Mouse (Mus musculus) WW6 (cell line): ENCODE results near the gene 1700018G05Rik.
"Not testable (repeated sequence)": the region's sequence is repeated elsewhere in the genome, so short reads cannot be mapped to it uniquely, and the experiment has no call there.

Source experiments
- DNase-seq: peaks from one replicate; pipeline ENCODE4 v3.0.0-alpha.2; 2013; ENCODE audit warnings: low read depth, low spot score

1700018G05Rik gene

GRCm38 (mm10) chrX:102928072-102928471 is at the start of gene 1700018G05Rik:
1700018G05Rik (plus strand) TSS chrX:102928372.
- not testable (repeated sequence) for DNase-seq

- DNase-seq: not testable (repeated sequence)
These were observed 19.6 kb upstream of the 1700018G05Rik start, which contains the start of the genes Dmrtc1a and 1700011M02Rik for GRCm38 (mm10) chrX:102908587-102908986. Dmrtc1a (minus strand) TSS chrX:102908687. 1700011M02Rik (plus strand) TSS chrX:102908905.

GRCm38 (mm10) chrX:102914823-102915222 is 13.3 kb upstream of the 1700018G05Rik start:
- DNase-seq: not testable (repeated sequence)

- DNase-seq: not testable (repeated sequence)
These were observed 1.5 kb upstream of the 1700018G05Rik start for GRCm38 (mm10) chrX:102926707-102927106.

- no peak for DNase-seq
These were observed 4.9 kb downstream of the 1700018G05Rik start for GRCm38 (mm10) chrX:102932992-102933570.

DNA sequence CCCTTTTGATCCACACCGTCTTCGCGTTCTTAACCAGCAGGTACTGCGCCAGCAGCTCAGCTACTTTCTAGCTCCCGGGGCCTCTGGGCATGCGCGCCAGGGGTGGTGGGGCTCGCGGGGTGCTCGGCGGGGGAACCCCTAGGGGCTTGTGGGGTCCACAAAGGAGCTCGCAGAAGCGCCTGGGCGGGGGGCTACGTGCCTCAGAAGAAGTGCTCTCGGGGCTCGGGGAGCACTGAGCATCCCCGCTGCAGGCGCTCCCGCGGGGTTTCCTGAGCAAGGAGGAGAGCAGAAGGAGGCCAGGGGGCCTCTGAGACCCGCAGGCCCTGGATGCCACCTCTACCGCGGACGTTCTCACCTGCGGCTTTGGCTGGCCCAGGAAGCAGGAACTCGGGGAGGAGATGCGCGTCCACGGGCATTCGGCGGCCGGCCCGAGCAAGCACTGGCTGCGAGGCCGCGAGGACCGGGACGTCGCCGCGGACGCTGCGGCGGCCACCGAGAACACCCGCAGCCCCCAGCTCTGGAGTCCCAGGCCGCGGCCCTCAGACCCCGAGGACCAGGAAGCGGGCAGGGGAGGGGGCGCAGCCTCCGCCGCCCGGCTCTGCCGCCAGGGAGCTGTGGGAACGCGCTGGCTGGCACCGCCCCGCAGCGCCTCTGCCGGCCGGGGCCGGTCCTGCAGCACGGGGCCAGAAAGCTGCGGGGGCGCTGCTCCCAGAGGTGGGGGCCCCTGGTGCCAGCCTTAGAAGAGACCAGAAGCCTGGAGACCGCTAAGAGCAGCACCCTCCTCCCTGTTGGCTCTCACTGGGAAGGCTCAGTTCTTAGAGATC is 5.6 kb downstream of the 1700018G05Rik start:
- DNase-seq: no peak

- DNase-seq: no peak
These were observed 6.2 kb downstream of the 1700018G05Rik start for GRCm38 (mm10) chrX:102934395-102934764.

DNA sequence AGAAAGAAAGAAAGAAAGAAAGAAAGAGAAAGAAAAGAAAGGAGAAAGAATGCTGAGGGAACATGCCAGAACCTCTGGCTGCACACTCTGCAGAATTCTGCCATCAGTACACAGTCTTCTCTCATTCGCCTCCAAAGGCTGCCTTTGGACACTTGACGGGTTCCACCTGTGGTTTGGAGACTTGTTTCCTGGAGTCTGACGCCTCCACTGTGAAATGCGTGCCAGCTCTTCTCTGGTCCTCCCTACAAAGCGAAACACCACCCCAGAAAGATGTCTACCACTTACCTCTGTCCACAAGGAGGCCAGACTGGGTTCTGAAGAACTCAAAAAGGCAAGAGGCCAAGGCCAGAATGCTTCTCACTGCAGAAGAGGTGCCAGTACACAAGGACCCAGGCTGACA is 8.6 kb downstream of the 1700018G05Rik start:
- DNase-seq: no peak

DNA sequence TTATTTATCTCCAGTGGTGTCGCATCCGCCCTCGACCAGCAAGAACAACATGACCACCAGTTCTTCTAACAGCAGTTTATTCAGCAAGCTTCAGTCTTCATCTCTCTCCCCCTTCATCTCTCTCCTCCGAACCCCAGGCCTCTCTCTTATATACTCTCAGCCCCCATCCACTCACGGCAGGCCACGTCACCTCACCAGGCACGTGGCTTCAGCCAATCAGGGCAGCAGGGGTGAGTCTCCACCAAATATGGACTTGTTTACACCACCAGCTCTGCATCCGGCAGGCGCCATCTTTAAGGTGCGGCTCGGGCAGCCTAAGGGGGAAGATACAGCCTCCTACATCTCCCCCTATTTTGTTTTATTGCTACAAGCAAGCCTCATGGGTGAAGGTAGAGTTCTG is 22.0 kb downstream of the 1700018G05Rik start:
- DNase-seq: not testable (repeated sequence)

DNA sequence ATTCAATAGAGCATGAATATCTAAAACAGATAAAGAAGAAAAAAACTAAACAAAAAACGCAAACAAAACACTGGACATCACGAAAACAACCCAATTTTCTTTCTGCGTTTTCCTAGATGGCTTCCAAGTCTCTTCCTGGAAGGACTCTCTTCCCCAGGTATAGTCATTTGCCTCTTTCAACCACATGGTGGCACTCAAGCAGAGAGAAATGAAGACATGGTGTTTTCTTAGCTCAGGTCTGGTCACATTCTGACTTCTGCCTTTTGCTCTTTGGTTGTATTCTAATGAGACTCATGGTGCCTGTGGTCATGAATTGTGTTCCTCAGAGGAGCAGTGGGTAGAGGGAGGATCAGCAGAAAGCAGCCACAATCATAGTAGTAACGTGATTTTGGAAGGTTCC is 30.7 kb downstream of the 1700018G05Rik start:
- no peak for DNase-seq

- DNase-seq: no peak
These were observed 32.4 kb downstream of the 1700018G05Rik start for GRCm38 (mm10) chrX:102960581-102960980.
